Mouse (Mus musculus) G1E (cell line): ENCODE data around the gene Slc36a4. TPM values are rescaled to one million over a fixed set of nuclear protein-coding genes. Genes with fewer than 3 reads are reported as not detected.

Experiments used
- ATAC-seq: 2 replicates; pipeline ENCODE4 v1.8.0; 2016; ENCODE audit warnings: mild to moderate bottlenecking; ENCODE audit not compliant: insufficient number of reproducible peaks, poor library complexity, low FRiP score, severe bottlenecking; ENCODE audit errors: extremely low read depth
- DNase-seq: peaks from one replicate; pipeline ENCODE4 v3.0.0; 2012; ENCODE audit warnings: low spot score
- H3K27me3 ChIP-seq: 2 replicates; pipeline ENCODE4 v1.6.1; 2012; ENCODE audit warnings: mild to moderate bottlenecking, low read length, inconsistent platforms; ENCODE audit not compliant: insufficient read depth
- H3K36me3 ChIP-seq: replicated peaks from 2 replicates; pipeline ENCODE3; 2012; ENCODE audit warnings: mild to moderate bottlenecking, inconsistent platforms
- H3K4me1 ChIP-seq: 2 replicates; pipeline ENCODE4 v1.6.1; 2012; ENCODE audit warnings: low read depth, low read length, inconsistent platforms, mixed read lengths; ENCODE audit not compliant: insufficient read depth
- H3K4me3 ChIP-seq: 2 replicates; pipeline ENCODE4 v1.5.1; 2012; ENCODE audit warnings: low read depth, mild to moderate bottlenecking, inconsistent platforms, low read length, moderate library complexity, mixed read lengths
- H3K9me3 ChIP-seq: replicated peaks from 2 replicates; pipeline ENCODE4 v1.6.1; 2012; ENCODE audit warnings: inconsistent platforms
- CTCF ChIP-seq: IDR thresholded peaks from 2 replicates; pipeline ENCODE4 v1.5.1; 2012; ENCODE audit warnings: low read depth, low read length, inconsistent platforms, mixed read lengths
- GATA1 ChIP-seq: IDR thresholded peaks from 2 replicates; pipeline ENCODE4 v1.6.1; 2012; ENCODE audit warnings: borderline replicate concordance, low read length, inconsistent platforms, mixed read lengths
- GATA2 ChIP-seq: IDR thresholded peaks from 2 replicates; pipeline ENCODE4 v1.6.1; 2012; ENCODE audit warnings: low read depth, low read length, inconsistent platforms, borderline replicate concordance
- POLR2AphosphoS5 ChIP-seq: IDR thresholded peaks from 2 replicates; pipeline ENCODE4 v1.6.1; 2012; ENCODE audit warnings: low read depth, low read length, inconsistent platforms; ENCODE audit not compliant: insufficient replicate concordance
- TAL1 ChIP-seq: conservative IDR thresholded peaks from 2 replicates; pipeline ENCODE4 v1.6.1; 2012; ENCODE audit warnings: low read depth, low read length, inconsistent platforms, mixed read lengths
- polyA plus RNA-seq: library from polyadenylated mRNA; stranded (reverse); fragments of >175 nt; gene quantifications from 2 replicates; pipeline ENCODE4 v1.2.3, GENCODE M21; 2012
- total RNA-seq, 2 experiments: library from RNA; stranded (forward) in 1 of 2; stranded (reverse) in 1 of 2; fragments of 200-1000 nt in 1 of 2; fragments of >200 nt in 1 of 2; fragmentation: Nextera tagmentation in 1 of 2; gene quantifications; 2 replicates each; pipeline ENCODE4 v1.2.3; 2014 to 2017

The Slc36a4 gene
- total and polyA plus RNA-seq, 3 experiments: 0.05 TPM; not detected in 2

- no peak for TF ChIP-seq POLR2AphosphoS5
- TF ChIP-seq TAL1: no peak
- no peak for TF ChIP-seq GATA2
- TF ChIP-seq GATA1: no peak
- no peak for TF ChIP-seq CTCF
- Histone ChIP-seq H3K36me3 (no peaks in the 10 kb centered on the region), H3K9me3 (no peaks in the 10 kb centered on the region), H3K4me1 (no peaks in the 10 kb centered on the region), H3K27me3 (peaks cover 5% of the 10 kb centered on the region; the same call in 1 of the 2 replicates), H3K4me3 (no peak overlapping the region)
- no peak for ATAC-seq
- DNase-seq: no peak
These were observed 10.1 kb downstream of the Slc36a4 start for GRCm38 (mm10) chr9:15719594-15719993.

DNA sequence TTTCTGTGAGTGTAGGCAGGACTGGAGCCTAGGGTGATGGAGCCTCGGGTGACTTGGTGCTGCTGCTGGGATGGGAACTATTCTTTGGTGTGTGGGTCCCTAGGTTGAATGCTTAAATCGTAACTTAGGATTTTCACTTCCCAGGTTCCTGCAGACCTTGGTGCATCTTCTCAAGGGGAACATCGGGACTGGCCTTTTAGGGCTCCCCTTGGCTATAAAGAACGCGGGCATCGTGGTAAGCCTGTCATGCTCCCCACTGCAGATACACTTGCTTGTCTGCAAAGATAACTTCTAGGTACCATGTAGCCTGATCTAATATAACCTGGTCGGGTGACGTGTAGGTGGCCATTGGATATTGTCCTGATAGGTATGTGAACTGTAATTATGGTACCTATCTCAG is 11.0 kb downstream of the Slc36a4 start:
- no peak for DNase-seq
- TF ChIP-seq GATA2 (no peak), TAL1 (no peak), CTCF (no peak), GATA1 (no peak), POLR2AphosphoS5 (no peak)
- Histone ChIP-seq H3K27me3 (peaks cover 5% of the 10 kb centered on the region; the same call in 1 of the 2 replicates), H3K4me3 (no peak overlapping the region), H3K4me1 (no peaks in the 10 kb centered on the region), H3K36me3 (no peaks in the 10 kb centered on the region), H3K9me3 (no peaks in the 10 kb centered on the region)
- no peak for ATAC-seq

DNA sequence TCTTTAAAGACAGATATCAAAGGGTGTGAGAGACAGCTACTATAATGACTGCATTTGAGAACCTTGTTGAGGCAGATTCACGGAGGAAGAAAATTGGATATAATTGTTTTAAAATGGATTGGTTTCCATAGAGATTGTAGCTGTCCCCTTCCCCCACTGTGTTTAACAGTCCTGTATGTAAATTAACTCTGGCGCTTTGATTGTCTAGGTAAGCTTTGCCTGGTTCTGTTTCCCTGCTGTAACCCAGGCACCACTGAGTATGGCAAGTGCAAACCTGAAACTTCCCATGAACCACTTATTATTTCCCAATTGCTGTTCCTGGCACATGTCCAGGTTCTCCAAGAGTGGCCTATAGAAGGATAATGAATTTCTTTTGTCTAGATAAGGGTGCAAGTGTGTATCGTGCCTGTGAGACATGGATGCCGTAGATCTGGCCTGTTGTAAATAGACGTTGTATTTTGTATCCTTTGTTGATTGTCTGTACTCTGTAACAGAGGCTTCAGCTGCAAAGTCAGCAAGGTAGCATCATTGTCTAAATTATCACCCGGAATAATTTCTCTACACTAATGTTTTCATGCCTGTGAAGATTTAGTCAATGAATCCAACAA is 11.8 kb downstream of the Slc36a4 start:
- H3K27me3 ChIP-seq: peaks cover 5% of the 10 kb centered on the region; the same call in 1 of the 2 replicates
- no peak for TF ChIP-seq POLR2AphosphoS5
- TF ChIP-seq CTCF: no peak
- TF ChIP-seq TAL1: no peak
- no peak for TF ChIP-seq GATA1
- TF ChIP-seq GATA2: no peak
- H3K36me3 ChIP-seq: no peaks in the 10 kb centered on the region
- H3K4me3 ChIP-seq: no peak overlapping the region
- H3K4me1 ChIP-seq: no peaks in the 10 kb centered on the region
- ATAC-seq (no peak), DNase-seq (no peak)
- no peaks in the 10 kb centered on the region for H3K9me3 ChIP-seq

- Histone ChIP-seq H3K9me3 (no peaks in the 10 kb centered on the region), H3K4me1 (no peaks in the 10 kb centered on the region), H3K36me3 (no peaks in the 10 kb centered on the region), H3K4me3 (no peak overlapping the region), H3K27me3 (peaks cover 3% of the 10 kb centered on the region; the same call in 1 of the 2 replicates)
- DNase-seq (no peak), ATAC-seq (no peak)
- TF ChIP-seq GATA1: no peak
- no peak for TF ChIP-seq TAL1
- no peak for TF ChIP-seq GATA2
- no peak for TF ChIP-seq POLR2AphosphoS5
- TF ChIP-seq CTCF: no peak
These were observed 13.0 kb downstream of the Slc36a4 start for GRCm38 (mm10) chr9:15722506-15722905.

- Histone ChIP-seq H3K27me3 (peaks cover 3% of the 10 kb centered on the region; the same call in 1 of the 2 replicates), H3K4me1 (no peaks in the 10 kb centered on the region), H3K4me3 (no peak overlapping the region), H3K36me3 (no peaks in the 10 kb centered on the region), H3K9me3 (no peaks in the 10 kb centered on the region)
- ATAC-seq: no peak
- no peak for DNase-seq
- no peak for TF ChIP-seq POLR2AphosphoS5
- no peak for TF ChIP-seq TAL1
- TF ChIP-seq CTCF: no peak
- TF ChIP-seq GATA2: no peak
- TF ChIP-seq GATA1: no peak
These were observed 17.6 kb downstream of the Slc36a4 start for GRCm38 (mm10) chr9:15727168-15727567.

- DNase-seq (no peak), ATAC-seq (no peak)
- TF ChIP-seq GATA2: no peak
- no peak for TF ChIP-seq GATA1
- TF ChIP-seq POLR2AphosphoS5: no peak
- no peak for TF ChIP-seq CTCF
- no peak for TF ChIP-seq TAL1
- H3K27me3 ChIP-seq: peaks cover 5% of the 10 kb centered on the region; the same call in 1 of the 2 replicates
- H3K4me1 ChIP-seq: no peaks in the 10 kb centered on the region
- no peak overlapping the region for H3K4me3 ChIP-seq
- no peaks in the 10 kb centered on the region for H3K9me3 ChIP-seq
- H3K36me3 ChIP-seq: no peaks in the 10 kb centered on the region
These were observed 22.5 kb downstream of the Slc36a4 start for GRCm38 (mm10) chr9:15731758-15732748.
